Mouse (Mus musculus): ENCODE data around the gene Kap. TPM values are rescaled to one million over a fixed set of nuclear protein-coding genes. Genes with fewer than 3 reads are reported as not detected.
"Not testable (repeated sequence)": the region's sequence is repeated elsewhere in the genome, so short reads cannot be mapped to it uniquely, and the experiment has no call there.

Gene Kap
- not detected in 2 replicates for polyA plus RNA-seq (2015; fragmentation: Nextera tagmentation; extraction: Ambion mirVana)

DNA sequence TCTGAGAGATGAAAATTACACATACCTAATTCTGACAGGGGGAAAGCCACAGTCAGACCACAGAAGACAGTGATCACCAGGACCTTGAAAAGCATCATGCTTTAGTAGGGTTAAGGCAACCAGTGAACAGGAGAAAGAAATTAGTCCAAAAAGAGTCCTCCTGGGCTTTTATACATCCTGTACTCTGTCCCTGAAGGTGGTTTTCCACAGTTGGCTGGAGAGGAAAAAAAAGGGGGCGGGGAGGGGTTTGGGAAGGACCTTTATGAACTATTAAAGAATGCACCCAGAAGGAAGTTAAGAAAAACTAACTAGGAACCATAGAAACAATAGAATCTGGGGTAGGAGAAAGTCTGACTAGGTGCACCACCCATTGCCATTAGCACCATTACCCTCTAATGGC, at the start of gene Kap:
TSS of gene Kap (minus strand) at position 237 of the 400 bp plus-strand sequence.
- Histone ChIP-seq H3K4me1 (replicated peaks) (no peaks in the 10 kb centered on the region), H3K27ac (no peak within 1 kb of the TSS), H3K27me3 (replicated peaks) (no peaks in the 10 kb centered on the region), H3K9me3 (no peaks in the 10 kb centered on the region), H3K4me3 (replicated peaks) (no peak within 1 kb of the TSS), H3K36me3 (no peaks in the 10 kb centered on the region), H3K9ac (no peak within 1 kb of the TSS), H3K4me2 (replicated peaks) (no peak within 1 kb of the TSS)
- whole genome bisulfite sequencing: 81% methylated on average over 1 of the region's 1 CpGs
- ATAC-seq: no peak

DNA sequence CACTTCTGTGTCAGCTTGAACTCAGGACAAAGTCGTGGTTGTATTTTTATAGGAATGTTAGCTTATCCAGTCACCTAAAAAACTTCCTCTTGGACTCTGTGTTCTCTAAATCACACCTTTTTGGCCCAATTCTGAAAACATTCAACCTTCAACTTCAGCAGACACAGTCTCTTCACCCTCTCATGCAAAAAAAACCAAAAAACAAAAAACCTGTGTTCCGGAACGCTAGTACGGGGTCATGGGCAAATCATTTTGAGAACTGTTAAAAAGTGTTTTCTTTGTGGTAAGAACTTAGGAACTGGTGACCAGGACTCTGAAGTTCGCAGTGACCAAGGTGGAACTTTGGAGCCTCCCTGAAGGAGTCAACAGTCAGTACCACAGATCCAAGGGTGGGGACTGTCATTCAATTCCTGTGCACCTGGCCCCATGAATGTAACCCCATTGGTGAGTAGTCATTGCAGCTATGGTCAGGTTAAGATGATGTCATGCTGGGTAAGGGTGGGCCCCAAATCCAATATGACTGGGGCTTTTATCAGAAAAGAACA, 32.4 kb upstream of the Kap start:
- Histone ChIP-seq H3K4me1 (replicated peaks) (no peaks in the 10 kb centered on the region), H3K9ac (no peak overlapping the region), H3K4me3 (replicated peaks) (no peak overlapping the region), H3K4me2 (replicated peaks) (no peak overlapping the region), H3K27me3 (replicated peaks) (no peaks in the 10 kb centered on the region), H3K27ac (no peak overlapping the region), H3K36me3 (no peaks in the 10 kb centered on the region), H3K9me3 (no peaks in the 10 kb centered on the region)
- ATAC-seq: no peak
- WGBS: 89% methylated on average over 5 of the region's 5 CpGs

DNA sequence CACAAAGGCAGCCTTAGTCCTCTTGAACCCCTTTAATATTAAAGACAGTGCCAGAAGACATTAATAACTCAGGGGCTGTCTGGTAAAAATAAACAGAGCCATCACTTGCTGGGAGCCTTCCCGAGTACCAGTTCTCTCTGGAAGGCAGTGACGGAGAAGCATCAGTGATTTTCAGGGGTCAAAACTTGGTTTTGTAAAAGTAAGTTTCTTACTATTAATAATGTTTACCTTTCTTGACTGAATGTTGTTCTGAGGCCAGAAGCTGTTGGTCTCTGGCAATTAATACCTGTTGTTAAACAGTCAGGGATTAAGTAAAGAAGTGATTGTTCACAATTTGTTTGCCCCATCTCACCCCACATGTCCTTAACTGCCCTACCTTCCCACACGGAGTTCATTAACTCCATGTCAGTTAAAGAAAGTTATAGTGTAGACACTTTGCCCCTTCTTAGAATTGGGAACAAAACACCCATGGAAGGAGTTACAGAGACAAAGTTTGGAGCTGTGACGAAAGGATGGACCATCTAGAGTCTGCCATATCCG, 30.0 kb upstream of the Kap start:
- no peaks in the 10 kb centered on the region for H3K9me3 ChIP-seq
- no peak overlapping the region for H3K27ac ChIP-seq
- no peak for ATAC-seq
- no peak overlapping the region for H3K9ac ChIP-seq
- WGBS: 58% methylated on average over 5 of the region's 5 CpGs
- H3K4me2 ChIP-seq (replicated peaks): no peak overlapping the region
- no peaks in the 10 kb centered on the region for H3K36me3 ChIP-seq
- H3K4me1 ChIP-seq (replicated peaks): no peaks in the 10 kb centered on the region
- no peaks in the 10 kb centered on the region for H3K27me3 ChIP-seq (replicated peaks)
- no peak overlapping the region for H3K4me3 ChIP-seq (replicated peaks)

DNA sequence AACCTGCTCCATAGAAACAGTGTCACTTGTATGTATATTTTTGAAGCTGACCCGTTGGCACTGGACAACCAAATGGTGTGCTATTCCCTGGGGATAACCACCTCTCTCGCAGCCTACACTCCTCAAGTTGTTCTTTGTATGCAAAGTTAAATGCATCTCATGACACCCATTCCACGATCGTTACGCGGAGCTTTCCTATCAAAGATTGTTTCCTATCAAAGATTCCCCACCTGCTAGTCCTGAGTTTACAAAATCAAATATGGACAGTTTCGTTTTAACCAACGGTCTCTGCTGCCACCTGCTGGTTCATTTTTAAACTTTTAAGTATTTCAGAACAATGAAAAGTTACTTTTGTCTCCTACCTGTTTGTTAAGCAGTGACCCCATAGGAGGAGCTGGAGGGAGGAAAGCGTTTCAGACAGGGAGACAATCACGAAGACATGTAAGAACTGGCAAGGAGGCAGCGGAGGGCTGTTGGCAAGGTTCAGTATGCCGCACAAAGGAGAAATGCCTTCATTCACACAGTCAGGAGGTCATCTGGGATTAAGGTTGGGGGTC, 22.4 kb upstream of the Kap start:
- no peak overlapping the region for H3K27ac ChIP-seq
- H3K9me3 ChIP-seq: no peaks in the 10 kb centered on the region
- no peaks in the 10 kb centered on the region for H3K36me3 ChIP-seq
- no peak for ATAC-seq
- no peak overlapping the region for H3K4me3 ChIP-seq (replicated peaks)
- H3K27me3 ChIP-seq (replicated peaks): no peaks in the 10 kb centered on the region
- no peak overlapping the region for H3K4me2 ChIP-seq (replicated peaks)
- H3K9ac ChIP-seq: no peak overlapping the region
- no peaks in the 10 kb centered on the region for H3K4me1 ChIP-seq (replicated peaks)
- 25% methylated on average over 12 of the region's 12 CpGs for WGBS

DNA sequence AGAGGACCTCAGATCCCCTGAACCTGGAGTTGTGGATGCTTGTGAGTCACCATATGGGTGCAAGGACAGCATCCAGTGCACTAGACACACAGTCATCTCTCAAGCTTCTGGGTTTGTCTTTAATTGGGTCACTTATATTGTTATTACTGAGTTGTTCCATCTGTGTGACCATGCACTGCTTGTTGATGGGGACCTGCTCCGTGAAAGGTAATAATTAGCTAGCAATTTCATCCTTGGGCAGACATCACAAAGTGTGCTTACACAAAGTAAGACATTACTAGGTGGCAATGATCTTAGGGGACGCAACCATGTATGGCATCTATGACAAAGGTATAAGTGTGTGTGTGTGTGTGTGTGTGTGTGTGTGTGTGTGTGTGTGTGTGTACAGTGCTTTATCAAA, 19.1 kb upstream of the Kap start:
- WGBS: 53% methylated on average over 2 of the region's 2 CpGs
- Histone ChIP-seq H3K4me2 (replicated peaks) (no peak overlapping the region), H3K4me3 (replicated peaks) (no peak overlapping the region), H3K9ac (no peak overlapping the region), H3K27me3 (replicated peaks) (no peaks in the 10 kb centered on the region), H3K4me1 (replicated peaks) (no peaks in the 10 kb centered on the region), H3K9me3 (no peaks in the 10 kb centered on the region), H3K36me3 (no peaks in the 10 kb centered on the region), H3K27ac (no peak overlapping the region)
- no peak for ATAC-seq

DNA sequence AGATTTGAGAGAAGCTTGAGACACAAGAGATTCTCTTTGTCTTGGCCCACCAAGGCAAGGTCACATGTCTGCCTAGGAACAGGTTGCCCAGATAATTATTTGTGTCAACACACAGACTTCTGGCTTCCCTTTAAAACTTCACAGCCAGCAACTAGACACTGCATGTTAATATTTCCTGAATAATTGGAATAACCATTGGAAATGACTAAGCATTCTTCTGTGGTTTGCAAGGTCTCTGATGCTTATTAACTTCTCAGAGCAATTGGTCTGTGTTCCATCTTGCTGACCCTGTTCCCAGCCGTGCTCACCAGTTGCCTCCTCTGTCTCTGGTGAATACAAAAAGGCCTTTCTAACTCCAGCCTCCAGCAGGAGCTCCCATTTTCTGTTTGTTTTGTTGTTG, 17.6 kb upstream of the Kap start:
- H3K27me3 ChIP-seq (replicated peaks): no peaks in the 10 kb centered on the region
- H3K36me3 ChIP-seq: no peaks in the 10 kb centered on the region
- no peak for ATAC-seq
- no peaks in the 10 kb centered on the region for H3K4me1 ChIP-seq (replicated peaks)
- no peak overlapping the region for H3K9ac ChIP-seq
- no peak overlapping the region for H3K4me3 ChIP-seq (replicated peaks)
- WGBS: 81% methylated on average over 1 of the region's 1 CpGs
- H3K9me3 ChIP-seq: no peaks in the 10 kb centered on the region
- H3K27ac ChIP-seq: no peak overlapping the region
- H3K4me2 ChIP-seq (replicated peaks): no peak overlapping the region

DNA sequence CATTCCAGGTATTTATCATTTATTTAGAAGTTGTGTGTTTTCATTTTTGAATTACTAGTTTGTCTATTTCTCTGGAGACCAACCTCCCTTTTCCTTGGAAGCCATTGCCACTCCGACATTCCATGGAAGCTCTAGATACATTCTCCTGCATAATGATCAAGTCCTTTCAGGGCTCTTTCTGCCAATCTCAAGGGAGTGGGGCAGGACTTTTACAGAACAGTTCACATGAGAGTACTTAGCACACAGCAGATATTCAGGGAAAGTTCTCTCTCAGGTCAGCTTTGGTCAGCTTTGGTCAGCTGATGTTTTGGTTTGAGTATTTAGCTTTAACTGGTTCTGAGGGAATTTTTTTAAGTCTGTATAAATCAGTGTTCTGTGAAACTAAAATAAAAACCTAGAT, 14.8 kb upstream of the Kap start:
- no peak overlapping the region for H3K27ac ChIP-seq
- H3K27me3 ChIP-seq (replicated peaks): no peaks in the 10 kb centered on the region
- 79% methylated on average over 1 of the region's 1 CpGs for WGBS
- no peaks in the 10 kb centered on the region for H3K36me3 ChIP-seq
- H3K4me1 ChIP-seq (replicated peaks): no peaks in the 10 kb centered on the region
- H3K9me3 ChIP-seq: no peaks in the 10 kb centered on the region
- no peak for ATAC-seq
- H3K4me3 ChIP-seq (replicated peaks): no peak overlapping the region
- no peak overlapping the region for H3K4me2 ChIP-seq (replicated peaks)
- no peak overlapping the region for H3K9ac ChIP-seq

DNA sequence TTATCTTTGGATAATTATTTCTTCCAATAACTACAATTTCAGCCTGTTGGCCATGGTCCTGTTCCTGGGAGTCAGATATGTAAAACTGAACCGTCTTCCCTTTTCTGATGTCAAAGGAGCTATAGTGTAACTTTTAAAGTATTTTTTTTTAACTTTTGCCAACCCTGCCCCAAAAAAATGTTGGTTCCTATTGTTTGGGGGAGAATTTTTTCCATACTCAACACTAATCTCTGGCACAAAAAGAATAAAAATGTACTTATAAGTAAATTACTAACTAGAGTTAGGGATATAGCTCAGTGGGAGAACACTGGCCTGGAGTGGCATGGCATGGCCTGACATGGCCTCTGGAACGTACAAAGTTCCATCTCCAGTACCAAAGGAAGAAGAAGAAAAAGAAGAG, 2.3 kb upstream of the Kap start:
- Histone ChIP-seq H3K4me2 (replicated peaks) (no peak overlapping the region), H3K4me3 (replicated peaks) (no peak overlapping the region), H3K9me3 (no peaks in the 10 kb centered on the region), H3K27me3 (replicated peaks) (no peaks in the 10 kb centered on the region), H3K36me3 (no peaks in the 10 kb centered on the region), H3K4me1 (replicated peaks) (no peaks in the 10 kb centered on the region), H3K27ac (no peak overlapping the region), H3K9ac (no peak overlapping the region)
- 81% methylated on average over 2 of the region's 2 CpGs for WGBS
- no peak for ATAC-seq

DNA sequence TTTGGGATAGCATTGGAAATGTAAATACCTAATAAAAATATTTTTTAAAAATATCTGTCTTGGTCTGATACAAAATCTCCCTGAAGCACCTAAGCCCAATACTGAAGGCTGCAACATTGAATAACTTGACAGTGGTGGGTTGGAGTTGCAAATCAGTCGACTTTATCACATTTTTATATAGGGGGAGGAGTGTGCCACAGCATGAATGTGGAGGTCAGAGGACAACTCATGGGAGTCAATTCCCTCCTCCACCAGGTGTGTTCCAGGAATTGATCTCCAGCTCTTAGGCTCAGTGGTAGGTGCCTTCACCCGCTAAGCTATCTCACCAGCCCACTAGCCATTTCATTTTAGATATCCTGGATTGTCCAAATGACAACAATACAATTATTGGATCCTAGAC, 4.2 kb downstream of the Kap start:
- H3K9ac ChIP-seq: no peak overlapping the region
- no peak for ATAC-seq
- H3K9me3 ChIP-seq: no peaks in the 10 kb centered on the region
- H3K4me1 ChIP-seq (replicated peaks): no peaks in the 10 kb centered on the region
- WGBS: 61% methylated on average over 2 of the region's 2 CpGs
- H3K27me3 ChIP-seq (replicated peaks): no peaks in the 10 kb centered on the region
- H3K4me3 ChIP-seq (replicated peaks): no peak overlapping the region
- no peaks in the 10 kb centered on the region for H3K36me3 ChIP-seq
- no peak overlapping the region for H3K27ac ChIP-seq
- no peak overlapping the region for H3K4me2 ChIP-seq (replicated peaks)

DNA sequence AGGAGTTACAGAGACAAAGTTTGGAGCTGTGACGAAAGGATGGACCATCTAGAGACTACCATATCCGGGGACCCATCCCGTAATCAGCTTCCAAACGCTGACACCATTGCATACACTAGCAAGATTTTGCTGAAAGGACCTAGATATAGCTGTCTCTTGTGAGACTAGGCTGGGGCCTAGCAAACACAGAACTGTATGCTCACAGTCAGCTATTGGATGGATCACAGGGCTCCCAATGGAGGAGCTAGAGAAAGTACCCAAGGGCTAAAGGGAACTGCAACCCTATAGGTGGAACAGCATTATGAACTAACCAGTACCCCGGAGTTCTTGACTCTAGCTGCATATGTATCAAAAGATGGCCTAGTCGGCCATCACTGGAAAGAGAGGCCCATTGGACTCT, 4.7 kb downstream of the Kap start:
- WGBS: 92% methylated on average over 6 of the region's 6 CpGs
- not testable (repeated sequence) for H3K36me3 ChIP-seq; H3K4me2 ChIP-seq (replicated peaks); H3K27me3 ChIP-seq (replicated peaks); H3K27ac ChIP-seq; H3K4me3 ChIP-seq (replicated peaks); H3K9me3 ChIP-seq; H3K9ac ChIP-seq; H3K4me1 ChIP-seq (replicated peaks); ATAC-seq

DNA sequence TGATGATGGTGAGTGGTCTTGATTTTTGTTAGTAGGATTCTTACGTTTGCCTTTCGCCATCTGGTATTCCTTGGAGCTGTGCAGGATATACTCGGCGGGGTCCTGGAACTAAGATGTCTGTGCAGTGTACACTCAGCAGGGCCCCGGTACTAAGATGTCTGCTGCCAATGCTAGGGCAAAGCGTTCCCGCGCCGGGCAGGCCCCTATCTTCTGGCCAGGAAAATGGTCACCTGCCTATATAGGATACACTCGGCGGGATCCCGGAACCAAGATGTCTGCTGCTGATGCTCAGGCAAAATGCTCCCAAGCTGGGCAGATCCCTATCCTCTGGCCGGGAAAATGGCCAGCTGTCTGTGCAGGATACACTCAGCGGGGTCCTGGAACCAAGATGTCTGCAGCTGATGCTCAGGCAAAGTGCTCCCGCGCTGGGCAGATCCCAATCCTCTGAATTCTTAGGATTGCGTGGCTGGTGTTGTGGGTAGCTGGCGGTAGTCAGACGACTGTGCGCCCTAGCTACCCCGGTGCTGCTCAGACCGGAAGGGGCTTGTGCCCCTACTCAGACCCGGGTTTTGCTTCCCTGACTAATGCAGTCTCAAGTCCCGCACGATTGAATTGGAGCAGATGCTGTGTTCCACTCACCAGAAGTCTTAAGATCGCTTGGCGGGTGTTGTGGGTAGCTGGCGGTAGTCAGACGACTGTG, 15.1 kb downstream of the Kap start:
- ATAC-seq; H3K4me2 ChIP-seq (replicated peaks): not testable (repeated sequence)
- WGBS: 82% methylated on average over 29 of the region's 29 CpGs

DNA sequence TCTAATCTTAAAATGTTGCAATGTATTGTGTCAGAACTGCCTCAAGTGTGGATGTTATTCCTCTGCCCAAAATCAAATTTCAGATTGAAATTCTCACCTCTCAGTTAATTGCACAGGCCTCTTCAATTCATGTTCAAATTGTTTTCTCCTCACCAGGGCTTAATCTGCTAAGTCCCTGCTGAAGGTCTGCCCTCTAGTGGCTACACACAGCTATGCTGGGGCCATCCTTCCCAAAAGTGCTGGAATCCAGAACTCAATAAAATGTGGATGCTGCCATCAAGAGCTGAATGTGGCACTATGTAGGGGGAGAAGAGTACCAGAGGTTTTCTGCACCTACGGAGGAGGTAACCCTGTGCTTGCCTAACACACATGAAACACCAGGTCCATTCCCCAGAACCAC, 41.2 kb downstream of the Kap start:
- Histone ChIP-seq H3K9ac (no peak overlapping the region), H3K36me3 (no peaks in the 10 kb centered on the region), H3K27me3 (replicated peaks) (no peaks in the 10 kb centered on the region), H3K4me2 (replicated peaks) (no peak overlapping the region), H3K4me1 (replicated peaks) (no peaks in the 10 kb centered on the region), H3K9me3 (no peaks in the 10 kb centered on the region), H3K4me3 (replicated peaks) (no peak overlapping the region), H3K27ac (no peak overlapping the region)
- whole genome bisulfite sequencing: 46% methylated on average over 1 of the region's 1 CpGs
- ATAC-seq: no peak

More for the DNA sequence above, 15.1 kb downstream of the Kap start:
- H3K27me3 ChIP-seq (replicated peaks); H3K4me3 ChIP-seq (replicated peaks); H3K9me3 ChIP-seq; H3K27ac ChIP-seq; H3K4me1 ChIP-seq (replicated peaks); H3K36me3 ChIP-seq; H3K9ac ChIP-seq: not testable (repeated sequence)
